Mouse (Mus musculus) ES-E14 (cell line): Measurements from ENCODE around the gene Abcc2.

Source experiments
- CHD2 ChIP-seq: IDR thresholded peaks from 2 replicates; pipeline ENCODE4 v1.6.1; 2014; ENCODE audit warnings: mild to moderate bottlenecking, low read depth, low read length, inconsistent platforms
- HCFC1 ChIP-seq: IDR thresholded peaks from 2 replicates; pipeline ENCODE4 v1.6.1; 2012; ENCODE audit warnings: low read length, inconsistent platforms, borderline replicate concordance; ENCODE audit not compliant: insufficient read depth
- MAFK ChIP-seq: IDR thresholded peaks from 2 replicates; pipeline ENCODE4 v1.6.1; 2014; ENCODE audit warnings: mild to moderate bottlenecking, low read depth, low read length, inconsistent platforms; ENCODE audit not compliant: insufficient read depth
- ZNF384 ChIP-seq: IDR thresholded peaks from 2 replicates; pipeline ENCODE4 v1.6.1; 2012; ENCODE audit warnings: low read depth, low read length, inconsistent platforms

GRCm38 (mm10) chr19:43877364-43877763 is 95.4 kb downstream of the Abcc2 start:
- TF ChIP-seq HCFC1, result no peak
- TF ChIP-seq ZNF384, result no peak
- no peak for TF ChIP-seq MAFK
- TF ChIP-seq CHD2, result no peak
